Mouse (Mus musculus): ENCODE measurements around the gene Snx32. TPM values are rescaled to one million over a fixed set of nuclear protein-coding genes. Genes with fewer than 3 reads are reported as not detected.

Snx32 gene
- polyA plus RNA-seq, 1 experiment from 2014 or later, result 3.7 TPM

DNA sequence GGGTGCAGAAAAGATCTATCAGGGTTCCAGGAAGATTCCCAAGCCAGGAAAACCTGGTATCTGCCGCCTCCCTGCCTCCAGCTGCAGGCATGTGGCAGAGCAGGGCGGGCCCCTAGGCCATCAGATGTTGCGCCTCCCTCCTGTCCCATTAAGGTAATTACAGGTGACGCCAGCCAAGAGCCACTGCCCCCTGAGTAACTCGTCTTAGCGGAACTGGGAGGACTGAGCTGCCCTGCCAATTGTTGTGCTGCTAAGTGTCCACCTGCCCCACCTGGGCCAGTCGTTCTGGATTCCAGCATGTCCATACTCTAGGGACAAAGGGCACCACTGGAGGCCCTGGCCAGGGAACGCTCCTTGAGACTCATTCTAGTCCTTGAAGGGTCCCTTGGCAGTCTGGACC, 43.5 kb upstream of the Snx32 start:
- Histone ChIP-seq H3K9ac (replicated peaks; ENCODE audit: low read depth) (no peak overlapping the region), H3K27me3 (replicated peaks; ENCODE audit: insufficient read depth, low read length) (peaks cover 1% of the 10 kb centered on the region), H3K4me2 (replicated peaks; ENCODE audit: low read depth, low read length) (no peak overlapping the region), H3K9me3 (ENCODE audit: low read length) (no peaks in the 10 kb centered on the region), H3K4me1 (ENCODE audit: insufficient read depth, low read depth, low read length) (no peaks in the 10 kb centered on the region), H3K36me3 (ENCODE audit: insufficient read depth, low read length) (peaks cover 4% of the 10 kb centered on the region; the same call in 1 of the 2 replicates), H3K4me3 (ENCODE audit: low read depth, low read length) (no peak overlapping the region), H3K27ac (ENCODE audit: low read length) (no peak overlapping the region)
- peak; percentile 52 for DNase-seq (ENCODE audit: low spot score)
- ATAC-seq, result peak; percentile 68
- no peak for TF ChIP-seq EP300 (IDR thresholded peaks at IDR 0.05)
- TF ChIP-seq CTCF (IDR thresholded peaks at IDR 0.05), result no peak
- WGBS, result 47% methylated on average over 8 of the region's 8 CpGs

DNA sequence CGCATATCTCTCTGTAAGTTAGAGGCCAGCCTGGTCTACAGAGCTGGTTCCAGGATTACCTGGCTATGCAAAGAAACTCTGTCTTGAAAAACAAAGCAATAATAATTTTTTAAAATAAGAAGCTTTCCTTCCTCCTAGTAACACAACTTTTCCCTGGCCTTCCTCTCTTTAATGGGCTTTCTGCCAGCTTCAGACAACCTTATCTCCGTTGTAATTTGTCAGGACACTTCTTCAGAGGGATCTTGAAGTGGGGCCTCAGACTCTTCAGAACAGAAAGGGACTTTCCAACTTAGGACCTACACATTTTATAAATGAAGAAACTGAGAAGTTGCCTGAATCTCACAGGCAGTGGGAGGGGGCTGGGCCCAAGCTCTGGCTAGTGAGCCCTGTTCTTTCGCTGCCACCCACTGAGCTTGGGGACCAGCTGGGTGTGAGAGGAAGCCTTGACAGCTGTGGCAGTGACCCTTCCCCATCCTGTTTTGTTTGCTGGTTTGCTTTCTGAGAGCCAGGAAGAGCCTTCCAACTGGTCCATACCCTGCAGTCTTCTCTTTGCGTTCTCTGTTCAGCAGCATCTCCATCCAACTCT, 37.2 kb upstream of the Snx32 start:
- Histone ChIP-seq H3K9ac (replicated peaks; ENCODE audit: low read depth) (no peak overlapping the region), H3K4me3 (ENCODE audit: low read depth, low read length) (no peak overlapping the region), H3K27ac (ENCODE audit: low read length) (no peak overlapping the region), H3K27me3 (replicated peaks; ENCODE audit: insufficient read depth, low read length) (no peaks in the 10 kb centered on the region), H3K9me3 (ENCODE audit: low read length) (no peaks in the 10 kb centered on the region), H3K4me2 (replicated peaks; ENCODE audit: low read depth, low read length) (no peak overlapping the region), H3K4me1 (ENCODE audit: insufficient read depth, low read depth, low read length) (no peaks in the 10 kb centered on the region), H3K36me3 (ENCODE audit: insufficient read depth, low read length) (peaks cover 4% of the 10 kb centered on the region; the same call in 1 of the 2 replicates)
- WGBS, result 51% methylated on average over 4 of the region's 4 CpGs
- ATAC-seq (no peak), DNase-seq (ENCODE audit: low spot score) (no peak)
- TF ChIP-seq CTCF (IDR thresholded peaks at IDR 0.05) (no peak), EP300 (IDR thresholded peaks at IDR 0.05) (no peak)

DNA sequence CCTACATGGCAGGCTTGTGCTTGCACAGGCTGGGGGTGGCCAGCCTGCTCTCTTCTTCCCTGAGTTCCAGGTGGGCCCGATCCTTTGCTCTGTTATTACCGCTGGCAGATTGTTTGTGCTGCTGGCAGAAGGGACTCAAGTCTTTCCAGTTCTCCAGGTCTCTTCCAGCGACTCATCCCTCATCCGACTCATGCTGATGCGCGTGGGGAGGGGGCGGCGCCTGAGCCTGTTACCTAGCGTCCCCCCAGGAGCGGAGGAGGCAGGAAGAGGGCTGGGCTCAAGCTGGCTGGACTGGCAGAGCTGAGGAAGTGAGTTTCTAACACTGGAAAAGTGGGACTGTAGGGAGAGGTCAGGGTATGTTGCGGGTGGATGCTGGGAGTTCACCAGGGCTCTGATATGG, 33.7 kb upstream of the Snx32 start:
- 53% methylated on average over 11 of the region's 11 CpGs for WGBS
- Histone ChIP-seq H3K27me3 (replicated peaks; ENCODE audit: insufficient read depth, low read length) (no peaks in the 10 kb centered on the region), H3K4me2 (replicated peaks; ENCODE audit: low read depth, low read length) (no peak overlapping the region), H3K9me3 (ENCODE audit: low read length) (no peaks in the 10 kb centered on the region), H3K4me3 (ENCODE audit: low read depth, low read length) (no peak overlapping the region), H3K27ac (ENCODE audit: low read length) (no peak overlapping the region), H3K36me3 (ENCODE audit: insufficient read depth, low read length) (no peaks in the 10 kb centered on the region), H3K9ac (replicated peaks; ENCODE audit: low read depth) (no peak overlapping the region), H3K4me1 (ENCODE audit: insufficient read depth, low read depth, low read length) (no peaks in the 10 kb centered on the region)
- no peak for ATAC-seq
- no peak for TF ChIP-seq CTCF (IDR thresholded peaks at IDR 0.05)
- TF ChIP-seq EP300 (IDR thresholded peaks at IDR 0.05), result no peak
- no peak for DNase-seq (ENCODE audit: low spot score)

DNA sequence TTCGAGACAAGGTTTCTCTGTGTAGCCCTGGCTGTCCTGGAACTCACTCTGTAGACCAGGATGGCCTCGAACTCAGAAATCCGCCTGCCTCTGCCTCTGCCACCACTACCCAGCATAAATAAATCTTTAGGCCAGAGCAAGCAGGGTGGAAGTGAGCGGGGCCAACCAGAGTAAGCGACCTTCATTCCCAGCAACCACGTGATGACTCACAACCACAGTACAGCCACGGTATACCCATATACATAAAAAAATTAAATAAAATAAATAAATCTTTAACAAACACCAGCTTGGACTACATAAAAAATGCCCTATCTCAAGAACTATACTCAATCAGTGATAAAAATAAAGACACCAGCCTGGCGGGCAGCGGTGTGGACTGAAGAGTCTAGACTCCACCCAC, 33.0 kb upstream of the Snx32 start:
- H3K27ac ChIP-seq (ENCODE audit: low read length), result no peak overlapping the region
- TF ChIP-seq CTCF (IDR thresholded peaks at IDR 0.05), result no peak
- TF ChIP-seq EP300 (IDR thresholded peaks at IDR 0.05), result no peak
- no peak overlapping the region for H3K4me3 ChIP-seq (ENCODE audit: low read depth, low read length)
- H3K9me3 ChIP-seq (ENCODE audit: low read length), result no peaks in the 10 kb centered on the region
- H3K9ac ChIP-seq (replicated peaks; ENCODE audit: low read depth), result no peak overlapping the region
- DNase-seq (ENCODE audit: low spot score) (no peak), ATAC-seq (no peak)
- H3K27me3 ChIP-seq (replicated peaks; ENCODE audit: insufficient read depth, low read length), result no peaks in the 10 kb centered on the region
- 78% methylated on average over 9 of the region's 9 CpGs for WGBS
- no peaks in the 10 kb centered on the region for H3K4me1 ChIP-seq (ENCODE audit: insufficient read depth, low read depth, low read length)
- H3K4me2 ChIP-seq (replicated peaks; ENCODE audit: low read depth, low read length), result no peak overlapping the region
- no peaks in the 10 kb centered on the region for H3K36me3 ChIP-seq (ENCODE audit: insufficient read depth, low read length)

DNA sequence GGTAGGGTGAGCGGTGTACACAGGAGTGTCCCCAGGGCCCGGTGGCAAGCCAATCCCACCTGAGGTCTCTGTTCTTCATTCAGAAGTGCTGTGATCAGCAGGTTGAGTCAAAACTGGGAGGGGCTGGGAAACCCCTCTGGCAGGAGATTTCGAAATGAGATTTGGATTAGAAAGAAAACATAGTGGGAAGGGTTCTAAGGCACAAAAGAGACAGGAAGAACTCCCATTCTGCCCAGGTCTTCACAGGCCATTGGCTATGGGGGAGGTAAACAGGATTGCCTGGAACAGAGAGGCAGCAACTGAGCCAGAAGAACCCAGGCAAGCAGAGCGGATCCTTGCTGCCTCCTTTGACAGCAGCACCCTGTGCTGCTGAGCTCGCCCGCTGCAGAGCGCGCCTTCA, 28.4 kb upstream of the Snx32 start:
- Histone ChIP-seq H3K9me3 (ENCODE audit: low read length) (no peaks in the 10 kb centered on the region), H3K4me2 (replicated peaks; ENCODE audit: low read depth, low read length) (no peak overlapping the region), H3K27ac (ENCODE audit: low read length) (no peak overlapping the region), H3K4me1 (ENCODE audit: insufficient read depth, low read depth, low read length) (no peaks in the 10 kb centered on the region), H3K27me3 (replicated peaks; ENCODE audit: insufficient read depth, low read length) (no peaks in the 10 kb centered on the region), H3K9ac (replicated peaks; ENCODE audit: low read depth) (no peak overlapping the region), H3K4me3 (ENCODE audit: low read depth, low read length) (no peak overlapping the region), H3K36me3 (ENCODE audit: insufficient read depth, low read length) (no peaks in the 10 kb centered on the region)
- no peak for TF ChIP-seq CTCF (IDR thresholded peaks at IDR 0.05)
- TF ChIP-seq EP300 (IDR thresholded peaks at IDR 0.05), result no peak
- WGBS, result 82% methylated on average over 8 of the region's 8 CpGs
- no peak for ATAC-seq
- DNase-seq (ENCODE audit: low spot score), result no peak

DNA sequence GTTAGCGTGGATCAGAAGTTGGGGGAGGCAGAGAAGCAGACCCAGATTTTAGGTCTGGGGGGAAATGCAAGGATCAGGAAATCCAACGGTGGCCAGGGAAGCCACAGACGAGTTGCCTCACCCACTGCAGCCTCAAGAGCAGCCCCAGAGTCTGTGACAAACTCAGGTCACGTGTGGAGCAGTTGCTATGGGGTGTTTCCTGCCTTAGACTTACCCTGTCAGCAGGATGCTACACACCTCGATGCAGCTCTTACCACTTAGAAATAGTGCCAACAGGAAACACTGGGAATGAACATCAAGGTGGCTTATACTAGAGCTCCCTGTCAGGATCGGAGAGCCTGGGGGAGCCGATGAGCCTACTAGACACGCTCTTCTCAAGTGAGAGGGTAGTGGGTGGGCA, 22.2 kb upstream of the Snx32 start:
- Histone ChIP-seq H3K9me3 (ENCODE audit: low read length) (no peaks in the 10 kb centered on the region), H3K4me3 (ENCODE audit: low read depth, low read length) (no peak overlapping the region), H3K4me2 (replicated peaks; ENCODE audit: low read depth, low read length) (no peak overlapping the region), H3K27ac (ENCODE audit: low read length) (no peak overlapping the region), H3K36me3 (ENCODE audit: insufficient read depth, low read length) (no peaks in the 10 kb centered on the region), H3K27me3 (replicated peaks; ENCODE audit: insufficient read depth, low read length) (no peaks in the 10 kb centered on the region), H3K4me1 (ENCODE audit: insufficient read depth, low read depth, low read length) (no peaks in the 10 kb centered on the region), H3K9ac (replicated peaks; ENCODE audit: low read depth) (no peak overlapping the region)
- DNase-seq (ENCODE audit: low spot score), result no peak
- WGBS, result 49% methylated on average over 8 of the region's 8 CpGs
- no peak for ATAC-seq
- TF ChIP-seq EP300 (IDR thresholded peaks at IDR 0.05), result no peak
- no peak for TF ChIP-seq CTCF (IDR thresholded peaks at IDR 0.05)

DNA sequence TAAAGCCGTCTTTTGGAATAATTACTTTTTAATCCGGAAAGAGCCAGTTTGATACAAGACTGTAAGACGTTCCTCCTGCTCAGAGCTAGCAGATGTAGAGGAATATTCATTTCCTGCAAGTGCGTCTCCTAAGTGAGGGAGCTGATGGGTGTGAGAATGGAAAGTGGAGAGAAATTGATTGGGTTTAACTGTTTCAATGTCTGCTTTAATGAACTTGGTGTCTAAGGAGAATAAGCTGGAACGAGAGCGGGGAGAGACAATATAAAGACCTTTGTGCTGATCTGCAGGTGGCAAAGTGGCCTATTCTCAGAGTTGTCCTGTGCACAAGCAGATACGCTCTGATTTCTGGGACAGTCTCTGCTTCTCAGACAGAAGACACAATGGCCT, 19.8 kb upstream of the Snx32 start:
- no peaks in the 10 kb centered on the region for H3K9me3 ChIP-seq (ENCODE audit: low read length)
- WGBS, result 42% methylated on average over 7 of the region's 7 CpGs
- peak overlapping the region; percentile 56 for H3K4me2 ChIP-seq (replicated peaks; ENCODE audit: low read depth, low read length)
- no peaks in the 10 kb centered on the region for H3K4me1 ChIP-seq (ENCODE audit: insufficient read depth, low read depth, low read length)
- no peak overlapping the region for H3K9ac ChIP-seq (replicated peaks; ENCODE audit: low read depth)
- ATAC-seq (no peak), DNase-seq (ENCODE audit: low spot score) (no peak)
- H3K27ac ChIP-seq (ENCODE audit: low read length), result no peak overlapping the region
- H3K27me3 ChIP-seq (replicated peaks; ENCODE audit: insufficient read depth, low read length), result no peaks in the 10 kb centered on the region
- no peaks in the 10 kb centered on the region for H3K36me3 ChIP-seq (ENCODE audit: insufficient read depth, low read length)
- peak overlapping the region; percentile 29; the same call in 1 of the 2 replicates for H3K4me3 ChIP-seq (ENCODE audit: low read depth, low read length)
- no peak for TF ChIP-seq EP300 (IDR thresholded peaks at IDR 0.05)
- no peak for TF ChIP-seq CTCF (IDR thresholded peaks at IDR 0.05)
